Mouse (Mus musculus) T-helper 2 cell (primary cell): ENCODE results near the gene Vav1.

Source experiments
- in situ Hi-C: fragments of 300-600 bp; cut with MboI, MseI; formaldehyde crosslinking; loops from one replicate; pipeline ENCODE4 v1.15.1; 2025; ENCODE audit warnings: high pct_unique_total_duplicates

Vav1 gene

GRCm38 (mm10) chr17:57330993-57331392 is 52.1 kb downstream of the Vav1 start:
- in situ Hi-C loops: loop anchor here (5.0 to 10.0 kb wide), 3 partner anchors 114 to 334 kb away; partner anchors contain the start of gene Alkbh7

GRCm38 (mm10) chr17:57332241-57332640 is 53.3 kb downstream of the Vav1 start:
- in situ Hi-C loops: loop anchor here (5.0 to 10.0 kb wide), 3 partner anchors 115 to 335 kb away; partner anchors contain the start of gene Alkbh7

DNA sequence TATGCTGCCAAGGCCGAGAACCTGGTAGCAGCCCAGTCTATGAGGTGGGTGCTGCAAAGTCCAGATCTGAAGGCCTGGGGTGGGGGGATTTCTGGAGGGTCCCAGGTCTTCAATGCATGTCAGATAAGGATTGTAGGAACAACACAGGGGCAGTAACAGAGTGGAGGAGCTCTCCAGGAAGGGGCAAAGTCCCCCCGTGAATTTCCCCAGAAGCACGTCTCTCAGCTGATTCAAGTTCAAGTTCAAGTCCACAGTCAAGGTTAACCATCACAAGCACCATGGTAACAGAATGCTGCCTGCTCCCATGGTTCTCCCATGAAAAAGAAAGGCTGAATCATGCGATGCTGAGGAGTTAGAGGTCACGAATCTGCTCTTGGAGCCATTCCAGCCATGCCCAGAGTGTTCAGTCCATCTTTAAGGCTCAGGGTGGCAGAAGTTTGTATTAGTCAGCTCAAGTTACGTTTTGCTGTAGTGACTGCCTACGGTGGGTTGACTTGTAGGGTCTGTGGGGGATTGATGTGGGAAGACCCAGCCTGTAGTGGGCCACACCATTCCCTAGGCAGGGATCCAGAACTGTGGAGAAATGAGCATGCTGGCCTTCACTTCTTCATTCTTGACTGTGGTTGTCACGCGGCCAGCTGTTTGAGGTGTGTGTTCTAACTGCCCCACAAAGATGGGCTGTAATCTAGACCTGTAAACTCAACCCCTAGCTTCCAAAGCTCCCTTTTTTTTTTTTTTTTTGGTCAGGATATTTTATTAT is 55.3 kb downstream of the Vav1 start:
- in situ Hi-C loops: loop anchor here (5.0 to 10.0 kb wide), 3 partner anchors 117 to 337 kb away; partner anchors contain the start of gene Alkbh7

DNA sequence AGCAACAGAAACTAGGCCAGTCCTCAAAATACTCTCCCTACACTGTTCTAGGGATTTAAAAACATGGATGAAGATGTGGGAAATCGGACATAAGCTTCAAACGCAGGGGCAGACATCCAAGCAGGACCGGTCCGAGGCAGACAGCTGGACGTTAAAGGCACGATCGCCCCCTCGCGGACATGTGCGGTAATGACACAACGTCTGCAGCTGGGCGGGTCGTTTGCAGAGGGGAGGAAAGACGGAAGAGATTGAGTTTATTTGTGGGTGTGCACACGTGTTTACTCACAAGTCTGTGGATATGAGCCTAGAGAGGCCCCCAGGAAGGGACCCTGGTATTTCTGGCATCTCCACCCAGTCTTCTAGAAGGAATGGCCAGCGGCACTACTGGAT is 55.9 kb downstream of the Vav1 start:
- in situ Hi-C loops: loop anchor here (5.0 to 10.0 kb wide), 4 partner anchors 87 to 337 kb away; partner anchors contain the start of genes Alkbh7, Gpr108 and Trip10

DNA sequence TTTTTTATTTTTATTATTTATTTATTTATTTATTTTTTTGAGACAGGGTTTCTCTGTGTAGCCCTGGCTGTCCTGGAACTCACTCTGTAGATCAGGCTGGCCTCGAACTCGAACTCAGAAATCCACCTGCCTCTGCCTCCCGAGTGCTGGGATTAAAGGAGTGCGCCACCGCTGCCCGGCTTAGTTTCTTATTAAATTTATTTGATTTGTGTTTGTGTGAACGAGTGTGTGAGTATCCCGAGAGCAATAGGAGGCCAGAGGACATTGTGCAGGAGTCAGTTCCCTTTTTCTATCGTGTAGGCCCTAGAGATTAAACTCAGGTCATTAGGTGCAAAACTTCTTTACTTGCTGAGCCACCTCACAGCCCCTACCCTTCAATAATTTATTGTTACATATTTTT is 56.3 kb downstream of the Vav1 start:
- in situ Hi-C loops: loop anchor here (5.0 to 10.0 kb wide), 2 partner anchors 88 to 240 kb away; partner anchors contain the start of genes Gpr108 and Trip10

DNA sequence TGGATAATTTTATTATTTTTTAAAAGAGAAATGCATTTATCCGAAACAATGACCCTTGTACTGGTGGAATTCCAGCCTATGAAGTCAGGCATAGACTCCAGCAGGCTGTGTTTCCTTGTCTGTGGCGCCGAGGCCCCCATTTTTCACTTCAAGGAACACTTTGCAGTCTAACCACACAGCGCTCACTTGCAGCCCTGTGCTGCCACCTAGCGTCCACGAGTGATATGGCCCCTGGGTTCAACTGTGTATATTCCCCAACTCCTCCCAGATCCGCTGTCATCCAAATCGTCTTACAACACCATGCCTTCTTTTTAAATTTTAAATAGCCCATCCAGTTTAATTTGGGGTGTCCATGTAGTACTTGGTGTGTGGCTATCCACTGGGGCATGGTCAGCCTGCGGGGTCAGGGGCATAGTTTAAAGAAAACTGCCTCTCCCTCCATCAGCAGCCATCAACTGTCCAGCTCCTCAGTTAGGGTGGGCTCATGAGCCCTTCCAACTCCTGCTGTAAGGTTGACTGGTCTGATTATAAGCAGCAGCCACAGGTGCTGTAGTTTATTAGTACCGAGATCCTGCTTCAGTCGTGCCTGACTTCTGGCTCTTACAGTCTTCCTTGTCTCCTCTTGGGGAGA is 56.9 kb downstream of the Vav1 start:
- in situ Hi-C loops: loop anchor here (5.0 to 10.0 kb wide), 2 partner anchors 88 to 241 kb away; partner anchors contain the start of genes Gpr108 and Trip10

- in situ Hi-C loops: loop anchor here (5.0 to 10.0 kb wide), 2 partner anchors 91 to 243 kb away; partner anchors contain the start of genes Gpr108 and Trip10
Observed at GRCm38 (mm10) chr17:57337996-57338395, 59.1 kb downstream of the Vav1 start.

- in situ Hi-C loops: loop anchor here (5.0 to 10.0 kb wide), 2 partner anchors 92 to 244 kb away; partner anchors contain the start of genes Gpr108 and Trip10
Observed at GRCm38 (mm10) chr17:57339298-57339697, 60.4 kb downstream of the Vav1 start.

DNA sequence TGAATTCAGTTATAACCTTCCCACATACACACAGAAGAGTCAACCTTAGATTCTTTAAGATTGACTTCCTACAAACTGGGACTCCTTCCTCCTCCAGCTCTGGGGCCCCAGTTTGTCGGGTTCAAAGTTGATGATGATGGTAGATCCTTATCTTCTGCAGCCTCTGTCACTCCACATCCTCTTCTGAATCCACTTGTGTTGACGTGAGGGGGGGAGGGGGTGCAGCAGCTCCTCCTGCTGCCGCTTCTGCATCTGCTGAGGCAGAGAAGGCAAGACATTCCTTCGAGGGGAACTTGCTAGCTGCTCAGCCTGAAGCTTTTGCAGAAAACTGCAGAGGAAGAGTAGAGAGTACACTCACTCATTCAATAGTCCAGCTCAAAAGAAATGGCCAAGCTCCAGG is 62.7 kb downstream of the Vav1 start:
- in situ Hi-C loops: no loop called here

DNA sequence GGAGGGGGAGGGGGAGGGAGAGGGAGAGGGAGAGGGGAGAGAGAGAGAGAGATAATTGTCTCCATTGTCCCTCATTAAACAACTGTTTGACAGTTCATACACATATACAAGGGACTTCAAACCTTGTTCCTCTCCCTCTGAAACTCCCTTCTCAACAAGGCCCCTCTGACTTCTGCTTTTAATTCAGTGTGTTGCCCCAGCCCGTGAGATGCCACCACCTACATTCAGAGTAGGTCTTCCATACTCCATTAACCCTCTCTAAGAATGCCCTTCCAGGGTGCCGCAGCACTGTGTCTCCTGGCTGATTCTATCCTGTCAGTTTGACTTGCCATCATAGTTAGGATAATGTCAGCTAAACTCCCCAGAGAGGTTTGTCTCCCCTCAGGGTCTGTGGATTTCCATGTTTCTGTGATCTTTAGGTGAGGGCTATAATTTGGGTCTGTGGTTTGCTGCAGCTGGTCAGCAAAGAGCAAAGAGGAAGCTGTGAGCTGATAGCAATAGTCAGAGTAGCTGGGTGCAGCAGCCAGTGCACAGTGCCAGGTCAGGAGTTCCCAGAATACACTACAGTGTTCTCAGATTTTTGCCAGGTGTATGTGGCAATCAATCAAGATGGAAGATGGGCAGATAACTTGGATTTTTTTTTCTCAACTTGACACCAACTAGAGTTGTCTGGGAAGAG is 65.3 kb downstream of the Vav1 start:
- in situ Hi-C loops: no loop called here

GRCm38 (mm10) chr17:57347017-57347416 is 68.1 kb downstream of the Vav1 start:
- in situ Hi-C loops: no loop called here

DNA sequence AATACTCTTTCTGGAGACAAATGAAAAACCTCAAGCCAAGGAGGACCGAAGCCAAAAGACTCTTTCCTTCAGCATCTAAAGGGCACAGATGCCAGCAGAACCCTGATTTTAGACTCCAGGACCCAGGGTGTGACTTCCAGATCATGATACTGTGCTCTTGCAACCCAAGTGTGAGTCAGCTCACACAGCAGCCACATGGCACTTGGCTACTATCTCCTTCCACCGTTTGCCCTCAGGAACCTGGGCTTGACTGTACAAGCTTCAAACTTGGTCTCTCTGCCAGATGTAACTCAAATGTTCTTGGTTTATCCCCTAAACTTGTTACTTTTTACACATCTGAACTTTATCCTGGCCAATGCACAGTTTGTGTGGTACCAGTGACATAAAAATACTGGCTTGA is 68.9 kb downstream of the Vav1 start:
- in situ Hi-C loops: no loop called here

DNA sequence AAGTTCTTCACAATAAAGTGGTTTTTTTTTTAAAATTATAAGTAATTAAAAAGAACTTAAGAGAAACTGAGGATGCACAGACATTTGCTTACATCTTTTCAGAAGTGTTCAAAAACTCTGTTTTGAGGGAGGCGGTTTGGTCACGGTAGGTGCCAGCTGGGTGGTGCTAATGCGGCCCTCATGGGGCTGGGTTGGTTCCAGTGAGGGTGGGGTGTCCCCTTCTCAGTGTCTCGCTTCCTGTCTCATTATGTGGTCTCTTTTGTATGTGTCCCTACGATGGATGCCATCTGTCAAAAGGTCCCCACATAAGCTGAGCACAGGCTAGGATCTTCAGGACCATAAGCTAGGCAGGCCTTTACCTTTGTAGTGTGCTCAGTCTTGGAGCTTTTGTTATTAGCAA is 70.2 kb downstream of the Vav1 start:
- in situ Hi-C loops: no loop called here

- in situ Hi-C loops: no loop called here
Observed at GRCm38 (mm10) chr17:57350212-57350611, 71.3 kb downstream of the Vav1 start.

DNA sequence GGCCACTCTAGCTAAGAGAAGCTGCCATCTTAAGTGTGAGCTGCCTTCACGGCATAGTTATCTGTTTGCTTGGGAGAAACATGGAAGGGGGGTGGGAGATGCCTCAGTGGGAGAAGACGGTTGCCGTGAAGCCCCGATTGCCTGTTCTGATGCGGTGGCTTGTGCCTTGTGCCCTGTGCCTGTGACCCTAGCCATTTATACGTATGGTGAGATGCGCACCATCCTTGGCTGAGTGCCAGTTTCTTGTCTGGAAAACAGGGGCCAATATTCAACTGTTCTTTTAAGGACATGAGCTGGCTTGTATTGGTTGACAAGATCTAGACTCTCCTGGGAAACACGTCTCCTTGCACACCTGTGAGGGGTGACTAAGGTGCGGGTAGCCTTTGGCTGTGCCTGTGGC is 72.2 kb downstream of the Vav1 start:
- in situ Hi-C loops: no loop called here

- in situ Hi-C loops: no loop called here
Observed at GRCm38 (mm10) chr17:57358441-57358840, 79.5 kb downstream of the Vav1 start, which contains the start of gene Adgre1. Gene Adgre1, plus strand, starts transcription at chr17:57358691.

- in situ Hi-C loops: no loop called here
Observed at GRCm38 (mm10) chr17:57359485-57360241, 80.8 kb downstream of the Vav1 start.
